Comparison of ENCODE assay signal across 8 mouse cellular contexts in the genomic region with DNA sequence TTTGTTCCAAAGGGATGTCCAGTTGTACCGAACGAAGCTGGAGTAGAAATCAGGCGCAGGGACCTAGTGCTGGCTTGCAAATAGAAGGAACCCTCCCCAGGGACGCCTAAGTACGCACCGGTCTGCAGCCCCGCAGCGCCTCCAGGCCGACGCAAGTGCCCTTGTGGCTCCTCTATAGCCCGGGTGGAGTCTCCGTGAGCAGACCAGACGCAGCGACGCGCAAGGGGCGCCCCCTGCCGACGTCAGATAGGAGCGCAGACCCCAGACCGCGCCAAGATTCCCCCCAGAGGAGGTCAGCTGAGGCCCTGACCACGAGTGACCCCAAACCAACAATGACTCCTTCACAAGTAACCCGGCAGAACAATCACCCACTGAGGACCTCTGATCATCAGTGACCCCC.
DNase-seq lines count a peak whose midpoint lies in the region; ATAC-seq lines count a peak whose summit lies in the region.

No protein-coding gene starts in this region.

- H3K27me3 ChIP-seq in heart, embryonic 10.5 days (ENCODE audit: insufficient read depth, poor library complexity, severe bottlenecking) = peaks cover 99% of the 10 kb centered on the region
- H3K27me3 ChIP-seq in kidney, embryonic 15.5 days = peaks cover 85% of the 10 kb centered on the region
- peaks cover 76% of the 10 kb centered on the region for H3K27me3 ChIP-seq in liver, embryonic 13.5 days
- H3K27me3 ChIP-seq in neural tube, embryonic 14.5 days (ENCODE audit: control insufficient read depth, insufficient read depth, low read length) = peaks cover 15% of the 10 kb centered on the region

- DNase-seq in 3134 (ENCODE audit: extremely low read depth, insufficient read length, low spot score) = peak; percentile 60
- DNase-seq in adrenal gland, adult 8-10 months = peak; percentile 26
- peak; percentile 86 for DNase-seq in embryo, embryonic 9.5 days (ENCODE audit: extremely low spot score)
- DNase-seq in heart, embryonic 10.5 days (ENCODE audit: low spot score) = peak; percentile 81
- peak; percentile 19 for DNase-seq in liver, embryonic 13.5 days
- peak; percentile 31 for DNase-seq in thymus, postnatal 25 days

- H3K4me3 ChIP-seq in heart, embryonic 10.5 days = peak overlapping the region; percentile 18; the same call in 1 of the 2 replicates
- H3K4me3 ChIP-seq in kidney, embryonic 15.5 days (replicated peaks) = 0 out of 2 replicates have a peak overlapping the region, but pooled peaks have one; percentile 17
- H3K4me3 ChIP-seq in liver, embryonic 13.5 days (replicated peaks) = no peak overlapping the region
- no peak overlapping the region for H3K4me3 ChIP-seq in neural tube, embryonic 14.5 days (ENCODE audit: low read depth, low read length)

- H3K9me3 ChIP-seq in heart, embryonic 10.5 days = no peaks in the 10 kb centered on the region
- H3K9me3 ChIP-seq in kidney, embryonic 15.5 days (replicated peaks) = no peaks in the 10 kb centered on the region
- no peaks in the 10 kb centered on the region for H3K9me3 ChIP-seq in liver, embryonic 13.5 days (replicated peaks)
- H3K9me3 ChIP-seq in neural tube, embryonic 14.5 days (ENCODE audit: control insufficient read depth, low read length) = no peaks in the 10 kb centered on the region

- H3K9ac ChIP-seq in kidney, embryonic 15.5 days = 0 out of 2 replicates have a peak overlapping the region, but pooled peaks have one; percentile 21
- no peak overlapping the region for H3K9ac ChIP-seq in liver, embryonic 13.5 days
- H3K9ac ChIP-seq in neural tube, embryonic 14.5 days (replicated peaks; ENCODE audit: low read depth, low read length) = 0 out of 2 replicates have a peak overlapping the region, but pooled peaks have one; percentile 11

- H3K4me1 ChIP-seq in heart, embryonic 10.5 days = 0 out of 2 replicates have a peak, but pooled peaks cover 4% of the 10 kb centered on the region
- peaks cover 33% of the 10 kb centered on the region for H3K4me1 ChIP-seq in kidney, embryonic 15.5 days
- H3K4me1 ChIP-seq in liver, embryonic 13.5 days (replicated peaks) = no peaks in the 10 kb centered on the region
- H3K4me1 ChIP-seq in neural tube, embryonic 14.5 days (ENCODE audit: control insufficient read depth, insufficient read depth, low read length) = peaks cover 8% of the 10 kb centered on the region

- peak; percentile 68 for ATAC-seq in kidney, embryonic 15.5 days (replicated peaks; ENCODE audit: low FRiP score)
- no peak for ATAC-seq in liver, embryonic 13.5 days (ENCODE audit: low read depth)
- ATAC-seq in neural tube, embryonic 14.5 days (ENCODE audit: low read depth) = peak; percentile 53; the same call in 1 of the 2 replicates

- under 1% methylated on average over 24 of the region's 24 CpGs for WGBS in heart, embryonic 10.5 days
- under 1% methylated on average over 24 of the region's 24 CpGs for WGBS in kidney, embryonic 15.5 days
- WGBS in liver, embryonic 13.5 days (ENCODE audit: insufficient replicate concordance) = 1% methylated on average over 24 of the region's 24 CpGs
- WGBS in neural tube, embryonic 14.5 days = under 1% methylated on average over 24 of the region's 24 CpGs

- H3K36me3 ChIP-seq in heart, embryonic 10.5 days = no peaks in the 10 kb centered on the region
- H3K36me3 ChIP-seq in kidney, embryonic 15.5 days = no peaks in the 10 kb centered on the region
- H3K36me3 ChIP-seq in liver, embryonic 13.5 days = no peaks in the 10 kb centered on the region
- no peaks in the 10 kb centered on the region for H3K36me3 ChIP-seq in neural tube, embryonic 14.5 days (ENCODE audit: control insufficient read depth, insufficient read depth, low read length)

- H3K4me2 ChIP-seq in kidney, embryonic 15.5 days = peak overlapping the region; percentile 47
- no peak overlapping the region for H3K4me2 ChIP-seq in liver, embryonic 13.5 days
- peak overlapping the region; percentile 26; the same call in 1 of the 2 replicates for H3K4me2 ChIP-seq in neural tube, embryonic 14.5 days (ENCODE audit: low read depth, low read length)

- H3K27ac ChIP-seq in heart, embryonic 10.5 days = no peak overlapping the region
- peak overlapping the region; percentile 66 for H3K27ac ChIP-seq in kidney, embryonic 15.5 days
- no peak overlapping the region for H3K27ac ChIP-seq in liver, embryonic 13.5 days
- no peak overlapping the region for H3K27ac ChIP-seq in neural tube, embryonic 14.5 days (ENCODE audit: low read depth, low read length)

Comparison
In these comparisons a context has a peak if more than half of its experiments do, and no peak if none do; other contexts are left out.
1. DNase-seq: peak in every context shown above with its lines; median percentile 86 in embryo, embryonic 9.5 days; 81 in heart, embryonic 10.5 days; 60 in 3134; 31 in thymus, postnatal 25 days; 26 in adrenal gland, adult 8-10 months; 19 in liver, embryonic 13.5 days.
2. H3K4me3 ChIP-seq: peak in heart, embryonic 10.5 days (single experiment) and kidney, embryonic 15.5 days (single experiment); none in liver, embryonic 13.5 days (single experiment) and neural tube, embryonic 14.5 days (single experiment).